Mouse (Mus musculus) Muller cell, postnatal 12 days (primary cell): Measurements from ENCODE around the gene Dnajc27.

Experiments
- DNase-seq: peaks from one replicate; pipeline ENCODE4 v3.0.0-alpha.2; 2015; ENCODE audit errors: inconsistent ontology term

Gene Dnajc27

GRCm38 (mm10) chr12:4082132-4083001, at the start of gene Dnajc27:
Gene Dnajc27, plus strand, starts transcription at chr12:4082583.
- peak; percentile 97 for DNase-seq

GRCm38 (mm10) chr12:4036157-4036556, 46.2 kb upstream of the Dnajc27 start:
- DNase-seq = no peak

GRCm38 (mm10) chr12:4037511-4037910, 44.9 kb upstream of the Dnajc27 start:
- DNase-seq = no peak

GRCm38 (mm10) chr12:4038061-4039041, 44.0 kb upstream of the Dnajc27 start, which contains the start of gene Efr3b:
Gene Efr3b, minus strand, starts transcription at chr12:4038915.
- DNase-seq = peak; percentile 91

- peak; percentile 8 for DNase-seq
Measured at GRCm38 (mm10) chr12:4039046-4039445, 43.3 kb upstream of the Dnajc27 start.

GRCm38 (mm10) chr12:4042411-4042810, 40.0 kb upstream of the Dnajc27 start:
- no peak for DNase-seq

- DNase-seq = no peak
Measured at GRCm38 (mm10) chr12:4045992-4046391, 36.4 kb upstream of the Dnajc27 start.

- DNase-seq = no peak
Measured at GRCm38 (mm10) chr12:4048031-4048430, 34.4 kb upstream of the Dnajc27 start.

GRCm38 (mm10) chr12:4050861-4051425, 31.4 kb upstream of the Dnajc27 start:
- DNase-seq = peak; percentile 72

GRCm38 (mm10) chr12:4053643-4054042, 28.7 kb upstream of the Dnajc27 start:
- DNase-seq = no peak

- peak; percentile 42 for DNase-seq
Measured at GRCm38 (mm10) chr12:4054845-4055244, 27.5 kb upstream of the Dnajc27 start.

- DNase-seq = no peak
Measured at GRCm38 (mm10) chr12:4058321-4058720, 24.1 kb upstream of the Dnajc27 start.

GRCm38 (mm10) chr12:4059683-4060082, 22.7 kb upstream of the Dnajc27 start:
- no peak for DNase-seq

GRCm38 (mm10) chr12:4065498-4065897, 16.9 kb upstream of the Dnajc27 start:
- no peak for DNase-seq

- DNase-seq = no peak
Measured at GRCm38 (mm10) chr12:4065944-4066343, 16.4 kb upstream of the Dnajc27 start.

GRCm38 (mm10) chr12:4066681-4067459, 15.5 kb upstream of the Dnajc27 start:
- no peak for DNase-seq

GRCm38 (mm10) chr12:4068551-4068950, 13.8 kb upstream of the Dnajc27 start:
- DNase-seq = no peak

- no peak for DNase-seq
Measured at GRCm38 (mm10) chr12:4071671-4072070, 10.7 kb upstream of the Dnajc27 start.

- no peak for DNase-seq
Measured at GRCm38 (mm10) chr12:4075407-4075806, 7.0 kb upstream of the Dnajc27 start.

- no peak for DNase-seq
Measured at GRCm38 (mm10) chr12:4076383-4076782, 6.0 kb upstream of the Dnajc27 start.

- no peak for DNase-seq
Measured at GRCm38 (mm10) chr12:4078069-4078468, 4.3 kb upstream of the Dnajc27 start.
